Mouse (Mus musculus) cerebellum, postnatal 4 days (tissue): ENCODE results near the gene Insr.

ENCODE experiments used
- DNase-seq, 2 experiments: peaks; one replicate each; pipeline ENCODE4 v3.0.0; 2022; ENCODE audit warnings: low spot score in 2 of 2, mixed read lengths in 1 of 2

The Insr gene

GRCm38 (mm10) chr8:3275189-3275588 lies 4.2 kb downstream of the Insr start:
- DNase-seq = no peak

GRCm38 (mm10) chr8:3273799-3274198 lies 5.6 kb downstream of the Insr start:
- DNase-seq = no peak

- DNase-seq = no peak
Measured at GRCm38 (mm10) chr8:3267449-3267761, 12.0 kb downstream of the Insr start.

GRCm38 (mm10) chr8:3266686-3267448 lies 12.6 kb downstream of the Insr start:
- no peak for DNase-seq

GRCm38 (mm10) chr8:3265182-3265581 lies 14.2 kb downstream of the Insr start:
- DNase-seq = no peak

GRCm38 (mm10) chr8:3262779-3263178 lies 16.6 kb downstream of the Insr start:
- DNase-seq = no peak

GRCm38 (mm10) chr8:3261101-3261500 lies 18.3 kb downstream of the Insr start:
- no peak for DNase-seq

GRCm38 (mm10) chr8:3260127-3260811 lies 19.1 kb downstream of the Insr start:
- no peak for DNase-seq

- no peak for DNase-seq
Measured at GRCm38 (mm10) chr8:3256147-3256940, 23.1 kb downstream of the Insr start.

GRCm38 (mm10) chr8:3255321-3255720 lies 24.1 kb downstream of the Insr start:
- DNase-seq = no peak

GRCm38 (mm10) chr8:3253179-3253578 lies 26.2 kb downstream of the Insr start:
- no peak for DNase-seq

GRCm38 (mm10) chr8:3252665-3253064 lies 26.8 kb downstream of the Insr start:
- no peak for DNase-seq

GRCm38 (mm10) chr8:3251101-3251500 lies 28.3 kb downstream of the Insr start:
- no peak for DNase-seq

- DNase-seq = no peak
Measured at GRCm38 (mm10) chr8:3249886-3250285, 29.5 kb downstream of the Insr start.

- no peak for DNase-seq
Measured at GRCm38 (mm10) chr8:3248704-3249103, 30.7 kb downstream of the Insr start.

GRCm38 (mm10) chr8:3247129-3247528 lies 32.3 kb downstream of the Insr start:
- DNase-seq = no peak

- no peak for DNase-seq
Measured at GRCm38 (mm10) chr8:3243229-3243628, 36.2 kb downstream of the Insr start.

- no peak for DNase-seq
Measured at GRCm38 (mm10) chr8:3240725-3241124, 38.7 kb downstream of the Insr start.

GRCm38 (mm10) chr8:3239641-3240040 lies 39.8 kb downstream of the Insr start:
- DNase-seq = no peak

- no peak for DNase-seq
Measured at GRCm38 (mm10) chr8:3238792-3239191, 40.6 kb downstream of the Insr start.

GRCm38 (mm10) chr8:3237319-3237718 lies 42.1 kb downstream of the Insr start:
- no peak for DNase-seq

- DNase-seq = no peak
Measured at GRCm38 (mm10) chr8:3236277-3236676, 43.1 kb downstream of the Insr start.

GRCm38 (mm10) chr8:3234569-3234968 lies 44.8 kb downstream of the Insr start:
- no peak for DNase-seq
